Mouse (Mus musculus) frontal cortex, adult 2 months (tissue): Measurements from ENCODE around the gene Cacna1e. TPM values are rescaled to one million over a fixed set of nuclear protein-coding genes. Genes with fewer than 3 reads are reported as not detected.
A peak's percentile ranks its signal among the peaks of the same experiment; 100 is the strongest.

Source experiments
- DNase-seq, 2 experiments: peaks; one replicate each; pipeline ENCODE4 v3.0.0; 2022; ENCODE audit warnings: low spot score in 1 of 2; ENCODE audit errors: extremely low spot score in 1 of 2
- polyA plus RNA-seq: library from polyadenylated mRNA; depleted of rRNA; stranded (reverse); fragments of >200 nt; gene quantifications from 2 replicates; pipeline ENCODE4 v1.2.3, GENCODE M21; 2012; rRNA removed

Cacna1e gene
- polyA plus RNA-seq, 1 experiment = 57.6 TPM

GRCm38 (mm10) chr1:154446456-154446855 is 437.8 kb downstream of the Cacna1e start:
- DNase-seq = no peak

- no peak for DNase-seq
Observed at GRCm38 (mm10) chr1:154433520-154433919, 450.8 kb downstream of the Cacna1e start.

GRCm38 (mm10) chr1:154433112-154433511 is 451.2 kb downstream of the Cacna1e start:
- no peak for DNase-seq

- DNase-seq = peak in 1 of 2 experiments; percentile 57
Observed at GRCm38 (mm10) chr1:154428276-154428675, 456.0 kb downstream of the Cacna1e start.

GRCm38 (mm10) chr1:154418278-154418677 is 466.0 kb downstream of the Cacna1e start:
- DNase-seq = peak in 1 of 2 experiments; percentile 27

GRCm38 (mm10) chr1:154416384-154417155 is 467.7 kb downstream of the Cacna1e start:
- no peak for DNase-seq

- DNase-seq = no peak
Observed at GRCm38 (mm10) chr1:154415826-154416225, 468.5 kb downstream of the Cacna1e start.

GRCm38 (mm10) chr1:154413138-154413537 is 471.2 kb downstream of the Cacna1e start:
- DNase-seq = peak in 1 of 2 experiments; percentile 39

- no peak for DNase-seq
Observed at GRCm38 (mm10) chr1:154409051-154409450, 475.2 kb downstream of the Cacna1e start.

- DNase-seq = no peak
Observed at GRCm38 (mm10) chr1:154391979-154392378, 492.3 kb downstream of the Cacna1e start.

Other genes with a start within 250 kb of the Cacna1e start
- 33.2 and 37.6 TPM in 2 replicates for gene Ier5, start 215.1 kb upstream of the Cacna1e start, polyA plus RNA-seq